Mouse (Mus musculus) lung, adult 2 months (tissue): ENCODE measurements around the gene Rfx4.

Experiments
- CTCF ChIP-seq: fragments of 200-500 bp; IDR thresholded peaks from 2 replicates; pipeline ENCODE4 v1.5.1; 2011; ENCODE audit warnings: mild to moderate bottlenecking, low read length, control low read depth; ENCODE audit not compliant: insufficient read depth
- POLR2A ChIP-seq: fragments of 200-500 bp; IDR thresholded peaks from 2 replicates; pipeline ENCODE4 v1.6.1; 2011; ENCODE audit warnings: low read depth, mild to moderate bottlenecking, control low read depth, low read length, borderline replicate concordance; ENCODE audit errors: extremely low read depth

- TF ChIP-seq CTCF (no peak), POLR2A (no peak)
Observed at GRCm38 (mm10) chr10:84938886-84939285, 183.0 kb downstream of the Rfx4 start.
